Mouse (Mus musculus): ENCODE results near the gene Smg5. TPM values are rescaled to one million over a fixed set of nuclear protein-coding genes. Genes with fewer than 3 reads are reported as not detected.
"Not testable (repeated sequence)": the region's sequence is repeated elsewhere in the genome, so short reads cannot be mapped to it uniquely, and the experiment has no call there.

The Smg5 gene
- polyA plus RNA-seq, 1 experiment from 2014 or later = 50.1 TPM

- WGBS = 71% methylated on average over 4 of the region's 5 CpGs
- not testable (repeated sequence) for H3K9me3 ChIP-seq (replicated peaks; ENCODE audit: control insufficient read depth, low read length); H3K4me2 ChIP-seq (ENCODE audit: low read depth, low read length); H3K36me3 ChIP-seq (ENCODE audit: control insufficient read depth, insufficient read depth); H3K4me1 ChIP-seq (ENCODE audit: control insufficient read depth, insufficient read depth, low read length); H3K27ac ChIP-seq (ENCODE audit: low read length); H3K9ac ChIP-seq (ENCODE audit: low read length); H3K4me3 ChIP-seq (ENCODE audit: low read length); H3K27me3 ChIP-seq (ENCODE audit: control insufficient read depth, insufficient read depth, low read length); ATAC-seq (replicated peaks; ENCODE audit: extremely low read depth, insufficient read depth, low FRiP score)
Observed at GRCm38 (mm10) chr3:88378599-88378998, 42.5 kb downstream of the Smg5 start, which contains the start of gene Bglap2. TSS of gene Bglap2 (minus strand) at chr3:88378699.

- not testable (repeated sequence) for H3K9ac ChIP-seq (ENCODE audit: low read length); H3K9me3 ChIP-seq (replicated peaks; ENCODE audit: control insufficient read depth, low read length); H3K4me3 ChIP-seq (ENCODE audit: low read length); H3K36me3 ChIP-seq (ENCODE audit: control insufficient read depth, insufficient read depth); H3K27me3 ChIP-seq (ENCODE audit: control insufficient read depth, insufficient read depth, low read length); H3K4me1 ChIP-seq (ENCODE audit: control insufficient read depth, insufficient read depth, low read length); H3K27ac ChIP-seq (ENCODE audit: low read length)
- peak; percentile 75 for ATAC-seq (replicated peaks; ENCODE audit: extremely low read depth, insufficient read depth, low FRiP score)
- WGBS = 11% methylated on average over 19 of the region's 22 CpGs
- H3K4me2 ChIP-seq (ENCODE audit: low read depth, low read length) = peak overlapping the region; percentile 50
Observed at GRCm38 (mm10) chr3:88381389-88382315, 45.6 kb downstream of the Smg5 start.

- 24% methylated on average over 1 of the region's 7 CpGs for WGBS
- H3K4me3 ChIP-seq (ENCODE audit: low read length); ATAC-seq (replicated peaks; ENCODE audit: extremely low read depth, insufficient read depth, low FRiP score); H3K9me3 ChIP-seq (replicated peaks; ENCODE audit: control insufficient read depth, low read length); H3K27me3 ChIP-seq (ENCODE audit: control insufficient read depth, insufficient read depth, low read length); H3K4me1 ChIP-seq (ENCODE audit: control insufficient read depth, insufficient read depth, low read length); H3K4me2 ChIP-seq (ENCODE audit: low read depth, low read length); H3K36me3 ChIP-seq (ENCODE audit: control insufficient read depth, insufficient read depth); H3K27ac ChIP-seq (ENCODE audit: low read length); H3K9ac ChIP-seq (ENCODE audit: low read length): not testable (repeated sequence)
Observed at GRCm38 (mm10) chr3:88382383-88382782, 46.3 kb downstream of the Smg5 start.

GRCm38 (mm10) chr3:88384364-88384763 is 48.3 kb downstream of the Smg5 start, which contains the start of gene Bglap:
TSS of gene Bglap (minus strand) at chr3:88384464.
- ATAC-seq (replicated peaks; ENCODE audit: extremely low read depth, insufficient read depth, low FRiP score) = no peak
- Histone ChIP-seq H3K9ac (ENCODE audit: low read length) (no peak within 1 kb of the TSS), H3K4me3 (ENCODE audit: low read length) (no peak within 1 kb of the TSS), H3K9me3 (replicated peaks; ENCODE audit: control insufficient read depth, low read length) (no peaks in the 10 kb centered on the region), H3K4me1 (ENCODE audit: control insufficient read depth, insufficient read depth, low read length) (no peaks in the 10 kb centered on the region), H3K27me3 (ENCODE audit: control insufficient read depth, insufficient read depth, low read length) (no peaks in the 10 kb centered on the region), H3K36me3 (ENCODE audit: control insufficient read depth, insufficient read depth) (no peaks in the 10 kb centered on the region), H3K27ac (ENCODE audit: low read length) (no peak within 1 kb of the TSS), H3K4me2 (ENCODE audit: low read depth, low read length) (no peak within 1 kb of the TSS)
- WGBS = 72% methylated on average over 5 of the region's 5 CpGs

- Histone ChIP-seq H3K36me3 (ENCODE audit: control insufficient read depth, insufficient read depth) (peaks cover 9% of the 10 kb centered on the region), H3K4me1 (ENCODE audit: control insufficient read depth, insufficient read depth, low read length) (no peaks in the 10 kb centered on the region), H3K9me3 (replicated peaks; ENCODE audit: control insufficient read depth, low read length) (no peaks in the 10 kb centered on the region), H3K4me3 (ENCODE audit: low read length) (no peak overlapping the region), H3K27ac (ENCODE audit: low read length) (no peak overlapping the region), H3K9ac (ENCODE audit: low read length) (no peak overlapping the region), H3K4me2 (ENCODE audit: low read depth, low read length) (no peak overlapping the region), H3K27me3 (ENCODE audit: control insufficient read depth, insufficient read depth, low read length) (no peaks in the 10 kb centered on the region)
- 80% methylated on average over 9 of the region's 9 CpGs for whole genome bisulfite sequencing
- ATAC-seq (replicated peaks; ENCODE audit: extremely low read depth, insufficient read depth, low FRiP score) = no peak; the same call in 1 of the 2 replicates
Observed at GRCm38 (mm10) chr3:88393776-88394375, 57.8 kb downstream of the Smg5 start.

- 91% methylated on average over 6 of the region's 6 CpGs for WGBS
- H3K27me3 ChIP-seq (ENCODE audit: control insufficient read depth, insufficient read depth, low read length) = no peaks in the 10 kb centered on the region
- H3K36me3 ChIP-seq (ENCODE audit: control insufficient read depth, insufficient read depth) = peaks cover 11% of the 10 kb centered on the region
- no peak overlapping the region for H3K9ac ChIP-seq (ENCODE audit: low read length)
- H3K4me2 ChIP-seq (ENCODE audit: low read depth, low read length) = no peak overlapping the region
- no peaks in the 10 kb centered on the region for H3K9me3 ChIP-seq (replicated peaks; ENCODE audit: control insufficient read depth, low read length)
- H3K27ac ChIP-seq (ENCODE audit: low read length) = no peak overlapping the region
- no peak for ATAC-seq (replicated peaks; ENCODE audit: extremely low read depth, insufficient read depth, low FRiP score)
- no peak overlapping the region for H3K4me3 ChIP-seq (ENCODE audit: low read length)
- no peaks in the 10 kb centered on the region for H3K4me1 ChIP-seq (ENCODE audit: control insufficient read depth, insufficient read depth, low read length)
Observed at GRCm38 (mm10) chr3:88395288-88395687, 59.2 kb downstream of the Smg5 start.

- no peak for ATAC-seq (replicated peaks; ENCODE audit: extremely low read depth, insufficient read depth, low FRiP score)
- 79% methylated on average over 8 of the region's 8 CpGs for WGBS
- Histone ChIP-seq H3K27me3 (ENCODE audit: control insufficient read depth, insufficient read depth, low read length) (no peaks in the 10 kb centered on the region), H3K36me3 (ENCODE audit: control insufficient read depth, insufficient read depth) (peaks cover 9% of the 10 kb centered on the region), H3K9ac (ENCODE audit: low read length) (no peak overlapping the region), H3K4me1 (ENCODE audit: control insufficient read depth, insufficient read depth, low read length) (no peaks in the 10 kb centered on the region), H3K27ac (ENCODE audit: low read length) (no peak overlapping the region), H3K4me2 (ENCODE audit: low read depth, low read length) (no peak overlapping the region), H3K9me3 (replicated peaks; ENCODE audit: control insufficient read depth, low read length) (no peaks in the 10 kb centered on the region), H3K4me3 (ENCODE audit: low read length) (no peak overlapping the region)
Observed at GRCm38 (mm10) chr3:88395742-88396141, 59.7 kb downstream of the Smg5 start.

- Histone ChIP-seq H3K4me1 (ENCODE audit: control insufficient read depth, insufficient read depth, low read length) (no peaks in the 10 kb centered on the region), H3K4me2 (ENCODE audit: low read depth, low read length) (no peak overlapping the region), H3K4me3 (ENCODE audit: low read length) (no peak overlapping the region), H3K9me3 (replicated peaks; ENCODE audit: control insufficient read depth, low read length) (no peaks in the 10 kb centered on the region), H3K9ac (ENCODE audit: low read length) (no peak overlapping the region), H3K27ac (ENCODE audit: low read length) (no peak overlapping the region), H3K36me3 (ENCODE audit: control insufficient read depth, insufficient read depth) (peaks cover 9% of the 10 kb centered on the region), H3K27me3 (ENCODE audit: control insufficient read depth, insufficient read depth, low read length) (no peaks in the 10 kb centered on the region)
- no peak for ATAC-seq (replicated peaks; ENCODE audit: extremely low read depth, insufficient read depth, low FRiP score)
- WGBS = 83% methylated on average over 2 of the region's 2 CpGs
Observed at GRCm38 (mm10) chr3:88398666-88399065, 62.6 kb downstream of the Smg5 start.
